Mouse (Mus musculus) cerebellum, postnatal 14 days (tissue): ENCODE data around the gene Gm21988.

Source experiments
- DNase-seq, 2 experiments: peaks; one replicate each; pipeline ENCODE4 v3.0.0; 2021; ENCODE audit warnings: mixed read lengths in 2 of 2

The Gm21988 gene

GRCm38 (mm10) chr11:70235254-70235900, 4.3 kb downstream of the Gm21988 start:
- peak in 1 of 2 experiments; percentile 15 for DNase-seq

GRCm38 (mm10) chr11:70234497-70234896, 5.1 kb downstream of the Gm21988 start:
- peak in 1 of 2 experiments; percentile 19 for DNase-seq

- DNase-seq, result peak in 1 of 2 experiments; percentile 51
Observed at GRCm38 (mm10) chr11:70234037-70234436, 5.6 kb downstream of the Gm21988 start.

- peak; percentile 64 for DNase-seq
Observed at GRCm38 (mm10) chr11:70233016-70233415, 6.6 kb downstream of the Gm21988 start.

GRCm38 (mm10) chr11:70232546-70232945, 7.1 kb downstream of the Gm21988 start:
- DNase-seq, result peak; percentile 83 to 85

- peak; percentile 91 to 94 for DNase-seq
Observed at GRCm38 (mm10) chr11:70230239-70230727, 9.3 kb downstream of the Gm21988 start.

- peak in 1 of 2 experiments; percentile 32 for DNase-seq
Observed at GRCm38 (mm10) chr11:70229260-70230010, 10.2 kb downstream of the Gm21988 start, which contains the start of gene Bcl6b. Gene Bcl6b (minus strand): TSS chr11:70229798.

- peak; percentile 85 to 91 for DNase-seq
Observed at GRCm38 (mm10) chr11:70228828-70229227, 10.8 kb downstream of the Gm21988 start.

GRCm38 (mm10) chr11:70227661-70228245, 11.9 kb downstream of the Gm21988 start:
- DNase-seq, result peak in 1 of 2 experiments; percentile 20

GRCm38 (mm10) chr11:70227126-70227525, 12.5 kb downstream of the Gm21988 start:
- DNase-seq, result no peak

- DNase-seq, result no peak
Observed at GRCm38 (mm10) chr11:70226602-70226890, 13.1 kb downstream of the Gm21988 start.

- DNase-seq, result no peak
Observed at GRCm38 (mm10) chr11:70225798-70226601, 13.6 kb downstream of the Gm21988 start.

GRCm38 (mm10) chr11:70223724-70224123, 15.9 kb downstream of the Gm21988 start:
- no peak for DNase-seq

- DNase-seq, result no peak
Observed at GRCm38 (mm10) chr11:70221603-70222500, 17.8 kb downstream of the Gm21988 start.

GRCm38 (mm10) chr11:70220731-70221602, 18.7 kb downstream of the Gm21988 start, which contains the start of gene Slc16a13:
Gene Slc16a13 (minus strand): TSS chr11:70221064.
- peak; percentile 98 to 99 for DNase-seq

GRCm38 (mm10) chr11:70220323-70220722, 19.3 kb downstream of the Gm21988 start:
- DNase-seq, result peak; percentile 69 to 72

GRCm38 (mm10) chr11:70219873-70220272, 19.8 kb downstream of the Gm21988 start:
- no peak for DNase-seq

GRCm38 (mm10) chr11:70218741-70219470, 20.7 kb downstream of the Gm21988 start:
- peak in 1 of 2 experiments; percentile 25 for DNase-seq

- no peak for DNase-seq
Observed at GRCm38 (mm10) chr11:70218039-70218438, 21.6 kb downstream of the Gm21988 start.

GRCm38 (mm10) chr11:70216103-70216502, 23.5 kb downstream of the Gm21988 start:
- no peak for DNase-seq
